Mouse (Mus musculus) natural killer cell, adult 2 months (primary cell): Measurements from ENCODE around the gene Hs1bp3.

Experiments
- DNase-seq, 2 experiments: peaks; one replicate each; pipeline ENCODE4 v3.0.0; 2022; ENCODE audit warnings: low spot score in 2 of 2

Gene Hs1bp3

DNA sequence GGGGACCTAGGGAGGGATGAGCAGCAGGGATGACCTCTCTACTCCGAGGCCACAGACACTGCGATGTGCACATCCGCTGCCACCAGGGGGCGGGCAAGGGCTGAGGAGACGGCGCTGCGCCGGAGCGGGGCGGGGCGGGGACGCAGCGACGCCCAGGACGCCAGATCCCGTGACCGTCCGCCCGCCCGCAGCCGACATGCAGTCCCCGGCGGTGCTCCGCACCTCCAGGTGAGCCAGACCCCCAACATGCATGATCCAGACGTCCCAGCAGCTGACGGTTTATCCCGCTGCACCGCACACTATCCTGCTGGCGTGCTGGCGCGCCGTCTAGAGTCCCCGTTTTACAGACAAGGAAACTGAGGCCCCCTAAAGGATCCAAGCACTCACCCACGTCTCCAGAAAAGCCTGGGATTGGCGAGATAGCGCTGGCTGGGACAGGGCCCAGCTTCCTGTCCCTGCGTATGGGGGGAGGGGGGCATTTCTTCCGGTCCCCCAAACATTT is at the start of gene Hs1bp3:
TSS of gene Hs1bp3 (plus strand) at position 163 of the 502 bp plus-strand sequence.
- peak; percentile 74 to 86 for DNase-seq

DNA sequence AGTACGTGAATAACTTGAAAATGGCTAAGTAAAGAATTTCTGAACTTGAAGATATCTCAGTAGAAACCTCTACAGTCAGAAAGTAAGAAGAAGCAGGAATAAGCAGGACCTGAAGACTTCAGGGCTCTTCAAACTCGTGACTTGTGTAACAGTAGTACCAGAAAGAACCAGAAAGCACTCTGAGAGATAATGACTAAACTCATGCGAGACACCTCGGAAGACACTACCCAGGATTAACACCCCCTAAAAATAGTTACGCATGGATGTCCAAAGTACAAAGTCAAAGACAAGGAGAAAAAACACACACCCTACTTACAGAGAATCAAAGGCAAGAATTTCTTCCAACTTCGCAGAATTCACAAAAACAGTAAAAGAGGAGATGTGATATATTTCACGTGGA is 46.9 kb upstream of the Hs1bp3 start:
- DNase-seq: no peak

DNA sequence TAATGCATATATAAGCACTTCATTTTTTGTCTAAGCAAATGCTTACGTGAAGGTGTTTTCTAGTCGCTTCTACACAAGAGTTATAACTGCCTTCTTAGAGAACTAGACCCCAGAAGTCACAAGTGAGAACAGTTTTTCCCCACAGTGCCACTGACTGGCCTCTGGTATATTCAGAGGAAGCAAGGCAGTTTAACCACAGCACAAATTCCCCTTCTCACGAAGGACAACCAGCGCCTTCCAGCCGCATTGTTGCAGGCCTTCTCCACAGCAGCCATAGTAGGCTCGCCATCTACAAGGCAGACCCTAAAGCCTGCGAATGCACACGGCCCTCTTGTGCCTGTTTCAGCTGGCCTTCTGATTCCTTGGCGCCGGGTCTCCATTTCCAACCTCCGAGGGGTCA is 43.6 kb upstream of the Hs1bp3 start:
- DNase-seq: no peak

DNA sequence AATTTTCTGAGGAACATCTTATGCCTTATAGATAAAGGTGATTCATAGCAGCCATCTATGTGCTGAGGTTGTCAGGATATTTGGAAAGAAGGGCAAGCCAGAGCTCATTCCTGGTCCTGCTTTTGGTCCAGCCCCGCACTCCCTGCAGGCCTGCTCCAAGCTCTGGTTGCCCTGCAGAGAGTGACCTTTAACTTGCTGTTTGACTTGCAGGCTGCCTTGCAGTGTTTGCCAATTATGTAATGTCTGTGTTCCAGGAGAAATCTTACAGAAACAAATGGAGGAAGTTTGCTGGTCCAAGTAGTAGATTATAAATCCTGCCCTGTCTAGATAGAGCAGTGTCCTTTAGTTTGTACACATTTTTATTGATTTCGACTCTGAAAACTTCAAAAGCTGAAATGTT is 41.8 kb upstream of the Hs1bp3 start:
- no peak for DNase-seq

DNA sequence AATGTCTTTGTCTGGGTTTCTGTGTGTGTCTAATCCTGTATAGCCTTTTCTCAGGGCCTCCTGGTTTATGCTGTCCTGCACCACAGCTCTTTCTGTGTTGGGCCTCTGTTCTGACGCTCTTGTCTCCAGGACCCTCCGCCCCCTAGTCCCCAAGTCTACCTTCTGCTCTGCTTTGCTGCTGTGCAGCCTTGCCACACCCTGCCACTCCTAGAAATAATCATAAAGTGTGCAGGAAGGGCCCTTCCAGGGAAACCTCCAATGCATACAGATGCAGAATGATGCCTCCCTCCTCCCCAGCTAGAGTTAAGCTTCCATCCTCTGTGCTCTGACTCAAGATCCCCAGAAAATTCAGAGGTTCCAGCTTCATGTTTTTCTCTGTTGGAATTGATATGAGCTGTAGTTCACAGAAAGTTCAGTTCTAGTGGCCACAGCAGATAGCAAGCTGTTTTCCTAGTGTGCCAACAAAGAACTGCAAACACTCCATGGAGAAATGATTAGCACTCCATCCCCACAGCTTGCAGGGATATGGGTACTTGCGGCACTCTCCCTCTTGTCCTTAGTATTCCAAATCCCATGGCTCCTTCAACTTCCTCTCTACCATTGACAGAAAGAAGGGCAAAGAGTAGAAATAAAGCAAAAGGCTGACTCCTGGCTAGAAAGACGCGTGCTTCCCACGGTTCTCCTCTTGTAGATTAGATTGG is 39.6 kb upstream of the Hs1bp3 start:
- DNase-seq: no peak

DNA sequence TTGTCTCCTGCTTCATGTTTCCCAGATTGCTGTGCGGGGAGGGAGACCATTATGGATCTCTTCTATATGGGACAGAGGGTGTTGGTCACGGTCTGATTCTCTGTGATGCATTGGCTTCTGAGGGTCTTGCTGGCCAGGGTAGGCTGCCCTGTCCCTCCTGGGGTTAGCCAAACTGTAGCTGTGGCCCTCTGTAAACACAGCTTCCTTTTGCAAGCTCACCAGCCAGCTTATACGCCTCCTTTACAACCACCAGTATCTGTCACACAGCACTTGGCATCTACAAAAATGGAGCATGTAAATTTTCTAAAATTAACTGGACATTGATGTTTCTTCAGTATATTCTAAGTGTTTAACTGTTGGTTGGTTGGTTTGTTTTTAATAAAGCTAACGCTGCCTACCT is 37.8 kb upstream of the Hs1bp3 start:
- DNase-seq: no peak

DNA sequence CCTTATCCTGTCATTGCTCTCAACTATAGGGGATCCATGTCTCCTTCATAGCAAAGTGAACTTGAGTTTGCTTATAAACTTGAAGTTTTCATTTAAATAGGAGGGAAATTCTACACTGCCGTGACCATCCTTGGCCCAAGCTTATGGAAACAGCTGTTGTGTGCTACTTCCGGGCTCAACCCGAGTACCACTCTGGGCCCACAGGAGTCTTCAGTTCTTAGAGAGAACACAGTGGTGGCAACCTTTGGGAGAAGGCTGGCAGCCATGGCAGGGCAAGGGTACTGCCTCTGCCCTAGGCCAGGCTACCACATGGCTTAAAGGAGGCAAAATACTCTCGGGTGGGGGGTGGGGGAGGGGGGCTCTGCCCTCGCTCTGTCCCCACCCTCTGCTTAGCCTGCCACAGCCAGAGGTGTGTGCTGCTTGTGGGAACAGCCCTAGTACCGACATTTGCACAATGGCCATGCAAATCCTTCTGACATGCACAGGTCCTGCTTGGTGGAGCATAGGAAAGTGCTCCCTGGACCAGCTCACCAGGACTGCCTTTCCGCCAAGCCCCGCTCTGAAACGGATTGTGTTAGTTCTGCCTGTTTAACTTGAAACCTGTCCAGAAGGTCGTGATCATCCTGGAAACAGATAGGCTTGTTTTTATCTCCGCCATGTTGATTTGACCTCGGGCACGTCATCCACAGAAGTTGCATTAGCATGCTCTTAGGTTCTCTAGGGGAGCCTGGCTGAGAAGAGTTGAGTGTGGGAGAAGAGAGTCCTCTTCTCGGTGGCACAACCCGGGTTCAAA is 31.8 kb upstream of the Hs1bp3 start:
- DNase-seq: no peak

DNA sequence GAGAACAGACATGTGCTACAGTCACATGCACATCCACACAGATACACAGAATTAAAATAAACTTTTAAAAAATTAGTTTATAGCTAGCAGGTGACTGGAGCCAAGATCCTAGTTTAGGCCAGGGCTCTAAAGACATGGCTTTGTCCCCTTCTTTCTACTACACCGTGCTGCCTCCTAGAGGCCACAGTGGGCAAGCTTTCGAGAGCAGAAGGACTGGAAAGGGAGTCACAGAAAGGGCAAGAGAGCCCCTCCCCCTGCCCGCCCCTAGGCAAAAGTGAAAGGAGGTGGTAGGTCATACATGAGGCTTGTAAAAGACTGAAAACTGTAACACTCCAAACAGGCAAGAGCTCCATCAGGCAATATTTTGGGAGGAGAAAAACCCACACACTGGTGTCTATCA is 25.3 kb upstream of the Hs1bp3 start:
- no peak for DNase-seq

DNA sequence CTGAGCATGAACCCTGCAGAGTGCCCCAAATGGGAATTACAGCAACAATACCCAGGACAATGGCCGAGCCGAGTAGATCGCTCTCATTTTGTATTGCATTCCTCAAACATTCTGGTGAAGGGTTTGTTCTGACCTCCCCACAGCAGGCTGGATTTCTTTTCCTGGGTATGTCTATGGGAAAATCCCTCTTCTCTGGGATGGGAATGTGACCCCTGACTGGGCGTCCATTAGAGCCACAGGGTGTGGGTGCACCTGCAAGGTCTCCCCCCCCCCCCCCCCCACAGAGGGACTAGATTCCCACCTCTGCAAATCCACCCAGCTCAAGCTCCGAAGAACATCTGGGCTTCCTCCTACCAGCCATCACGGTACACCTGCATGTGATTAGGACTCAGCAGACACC is 24.1 kb upstream of the Hs1bp3 start:
- no peak for DNase-seq

DNA sequence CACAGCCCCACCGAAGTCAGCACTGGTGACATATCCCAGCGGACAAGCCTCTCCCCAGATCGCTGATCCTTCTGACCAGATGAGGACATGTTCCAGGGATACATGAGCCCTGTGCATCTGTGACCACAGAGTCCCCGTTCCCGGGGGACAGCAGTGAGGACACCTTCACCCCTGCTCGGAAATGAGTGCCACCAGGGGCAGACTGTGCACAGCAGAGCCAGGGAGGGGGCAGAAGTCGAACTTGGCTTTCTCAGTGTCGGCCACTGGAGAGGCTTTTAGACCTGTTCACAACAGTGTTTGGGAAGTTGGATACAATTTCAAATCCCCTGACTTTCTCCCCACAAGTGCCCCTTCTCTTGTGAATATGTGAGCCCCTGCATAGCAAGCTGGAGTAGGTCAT is 23.7 kb upstream of the Hs1bp3 start:
- DNase-seq: no peak

DNA sequence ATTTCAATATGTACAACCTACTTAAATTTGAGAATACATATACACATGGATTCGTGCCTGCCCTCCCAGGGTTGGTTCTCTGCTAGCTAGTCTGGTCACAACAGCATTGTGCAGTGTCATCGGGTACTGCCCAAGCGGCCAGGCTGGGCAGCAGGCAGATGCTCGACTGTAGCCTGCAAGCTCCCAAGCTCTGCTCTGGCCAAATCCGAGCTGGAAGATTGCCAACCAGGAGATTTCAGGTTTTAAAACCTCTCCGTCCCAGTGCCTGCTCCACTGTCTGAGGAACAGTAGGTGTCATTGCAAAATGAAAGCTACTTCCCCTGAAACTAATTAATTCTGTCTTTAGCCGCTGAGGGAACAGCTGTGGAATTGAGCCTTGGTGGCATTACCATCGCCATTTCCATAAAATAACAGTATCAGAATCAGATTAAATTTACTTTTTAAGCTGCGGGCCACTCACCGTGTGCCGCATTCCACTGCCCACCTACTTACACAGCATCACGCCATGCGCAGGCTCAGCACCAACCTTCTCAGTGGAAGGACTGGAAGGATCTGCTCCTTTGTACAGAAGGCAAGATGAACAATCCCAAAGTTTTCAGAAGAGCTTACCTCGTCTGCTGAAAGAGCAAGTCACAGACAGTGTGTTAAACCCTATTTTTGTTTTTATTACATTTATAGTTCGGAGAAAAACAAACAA is 21.9 kb upstream of the Hs1bp3 start:
- DNase-seq: no peak

DNA sequence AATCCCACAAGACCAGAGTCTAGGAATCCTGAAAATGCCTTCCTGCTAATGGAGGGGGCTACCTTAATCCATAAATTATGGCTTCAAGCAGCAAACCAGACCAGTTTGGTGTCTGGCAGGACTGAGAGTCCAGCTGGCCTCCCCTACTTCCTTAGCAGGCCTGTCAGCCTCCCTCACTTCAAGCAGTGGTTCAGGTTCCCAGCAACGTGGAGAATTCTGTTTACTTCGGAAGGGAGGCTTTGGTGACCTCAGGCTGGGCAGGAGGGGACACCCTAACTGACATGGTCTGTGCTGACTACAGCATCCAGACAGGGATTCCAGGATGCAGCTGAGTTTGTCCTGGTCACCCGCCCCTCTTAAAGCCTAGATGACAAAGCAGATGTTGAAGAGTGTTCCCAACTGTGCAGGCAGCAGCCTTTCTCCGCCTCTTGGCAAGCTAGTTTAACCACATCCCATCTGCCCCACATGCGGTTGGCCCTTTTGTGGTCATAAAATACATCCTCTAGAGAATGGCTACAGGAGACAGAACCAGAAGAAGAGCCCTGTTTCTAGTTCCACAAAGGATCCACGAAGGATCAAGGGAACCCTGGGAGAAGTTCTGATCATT is 17.8 kb upstream of the Hs1bp3 start:
- DNase-seq: peak in 1 of 2 experiments; percentile 26

DNA sequence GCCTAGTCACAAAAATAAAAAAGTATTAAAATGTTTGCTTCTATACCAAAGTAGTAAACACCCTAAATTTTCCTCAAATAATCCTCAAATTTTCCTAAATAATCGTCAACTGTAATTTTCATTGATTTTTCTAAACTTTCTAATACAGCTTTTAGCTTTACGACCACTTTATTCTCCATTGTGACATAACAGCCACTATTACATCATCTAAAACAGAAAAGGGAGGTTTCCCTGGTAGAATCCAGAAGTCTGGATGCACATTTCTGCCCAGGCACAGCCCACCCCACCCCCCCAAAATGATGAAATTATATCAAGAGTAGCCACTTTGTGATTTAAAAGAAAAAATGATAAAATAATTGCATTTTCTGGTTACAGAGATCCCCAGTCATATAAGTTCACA is 17.1 kb upstream of the Hs1bp3 start:
- no peak for DNase-seq

DNA sequence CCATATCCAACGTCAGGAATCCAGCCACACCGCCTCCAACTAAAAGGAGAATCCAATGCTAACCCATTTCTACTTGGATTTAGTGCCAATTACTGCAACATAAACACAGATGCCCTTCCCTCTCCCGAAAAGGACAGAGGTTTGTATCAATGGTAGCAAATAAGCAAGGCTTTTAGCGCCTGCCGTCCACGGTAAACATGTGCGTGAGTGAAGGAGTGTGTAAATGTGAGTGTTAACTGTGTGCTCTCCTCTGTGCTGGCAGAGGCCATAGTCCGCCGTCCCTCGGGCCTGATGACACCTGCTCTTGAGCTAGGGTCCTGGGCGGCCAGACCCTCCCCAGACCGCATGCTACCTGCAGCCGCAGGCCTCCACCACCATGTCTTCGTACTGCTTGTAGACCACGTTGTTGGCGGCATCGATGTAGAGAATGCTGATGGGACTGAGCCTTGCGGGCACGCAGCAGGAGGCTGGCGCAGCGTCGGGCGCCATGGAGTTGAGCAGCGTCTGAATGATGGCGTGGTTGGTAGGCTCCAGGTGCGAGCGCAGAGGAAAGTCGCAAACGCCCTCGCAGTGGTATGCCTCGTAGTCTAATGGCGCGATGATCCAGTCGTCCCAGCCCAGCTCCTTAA is 15.5 kb upstream of the Hs1bp3 start:
- no peak for DNase-seq

DNA sequence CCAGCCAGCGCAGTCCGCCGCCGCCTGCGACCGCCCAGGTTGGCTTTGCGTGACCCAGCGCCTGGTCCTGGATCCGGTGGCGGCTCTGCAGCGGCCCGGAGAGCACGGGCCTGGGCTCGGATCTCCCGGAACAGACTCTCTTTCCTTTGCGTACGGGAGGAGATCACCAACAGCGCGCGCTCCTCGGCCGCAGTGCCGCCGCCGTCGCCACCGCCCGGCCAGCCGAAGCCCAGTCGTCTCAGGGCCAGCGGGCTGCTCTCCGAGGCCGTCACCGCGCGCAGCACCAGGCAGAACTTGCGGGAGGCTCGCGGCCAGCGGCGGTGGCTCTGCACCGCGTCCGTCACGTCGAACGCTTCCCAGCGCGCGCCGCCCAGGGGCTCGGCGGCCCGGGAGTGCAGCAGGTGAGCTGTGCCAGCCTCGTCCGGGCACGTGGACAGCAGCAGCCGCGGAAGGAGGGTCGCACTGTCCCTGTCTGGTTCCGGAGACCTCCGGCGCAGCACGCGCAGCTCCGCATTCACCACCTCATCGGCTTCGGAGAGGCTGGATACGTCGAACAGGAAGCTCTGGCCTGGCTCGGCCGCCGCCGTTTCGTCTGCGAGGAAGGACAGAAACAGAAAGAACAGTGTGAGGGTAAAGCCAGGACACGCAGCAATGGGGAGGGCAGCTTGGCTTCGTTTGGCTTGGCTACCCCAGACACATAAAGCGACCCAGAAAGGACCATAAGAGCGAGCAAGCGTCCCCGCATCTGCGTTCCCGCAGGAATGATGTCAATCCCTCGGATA is 14.7 kb upstream of the Hs1bp3 start:
- DNase-seq: no peak

DNA sequence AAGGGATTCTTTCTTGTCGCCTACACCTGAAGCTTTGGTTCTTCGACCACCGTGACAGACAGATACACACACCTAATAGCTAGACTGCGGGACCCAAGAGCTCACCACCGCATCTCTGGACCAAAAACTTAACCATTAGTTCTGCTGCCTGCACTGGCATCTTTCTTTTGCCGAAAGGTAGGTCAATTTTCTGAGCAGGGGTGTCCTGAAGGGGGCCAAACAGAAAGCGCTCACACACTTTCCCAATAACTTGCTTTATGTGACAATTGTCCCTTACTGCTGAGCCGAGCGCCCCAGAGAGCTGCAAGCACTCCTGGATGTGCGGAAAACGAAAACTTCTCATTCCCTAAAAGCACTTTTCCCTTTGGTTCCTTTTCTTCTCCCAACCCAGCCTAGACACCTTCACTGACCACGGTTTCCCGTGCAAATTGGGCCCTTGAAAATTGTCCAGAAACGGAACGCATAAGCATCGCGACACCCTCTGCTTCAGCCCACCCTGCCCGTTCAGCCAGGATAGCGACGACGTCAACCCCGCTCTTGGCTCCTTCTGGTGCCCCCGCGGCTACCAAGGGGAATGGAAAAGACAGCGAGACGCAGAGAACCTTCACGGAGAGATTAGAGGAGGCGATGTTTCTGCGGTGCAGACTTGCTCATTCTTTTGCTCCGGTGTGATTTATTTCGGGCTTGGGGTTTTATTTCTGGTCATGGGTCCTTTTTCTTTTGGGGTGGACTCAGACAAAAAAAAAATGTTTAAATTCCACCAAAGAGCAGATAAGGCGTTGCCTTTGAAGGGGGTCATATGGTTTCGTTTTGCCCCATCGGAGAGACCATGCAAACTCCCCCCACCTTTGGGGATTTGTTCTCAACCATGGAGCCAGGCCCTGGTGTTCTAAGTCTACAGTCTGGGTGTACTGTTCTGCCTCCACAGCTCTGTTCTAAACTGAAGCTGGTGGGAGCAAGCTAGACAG is 13.8 kb upstream of the Hs1bp3 start:
- no peak for DNase-seq

DNA sequence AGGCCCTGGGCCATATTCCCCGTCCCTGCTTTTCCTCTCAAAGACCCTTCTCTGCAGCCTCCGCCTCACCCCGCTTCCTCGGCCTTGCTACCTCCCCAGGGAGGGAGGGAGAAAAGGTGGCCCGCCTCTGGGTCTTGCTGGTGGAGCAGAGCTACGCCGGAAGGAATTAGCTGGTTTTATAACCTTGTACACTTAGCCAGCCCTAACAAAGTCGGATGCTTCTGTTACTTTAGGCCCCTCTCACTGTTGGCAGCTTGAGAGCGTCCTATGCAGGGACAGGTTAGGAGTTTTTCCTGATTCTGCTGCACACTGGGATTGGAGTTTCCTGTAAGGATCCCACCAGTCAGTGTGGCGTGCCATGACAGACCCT is 13.1 kb upstream of the Hs1bp3 start:
- DNase-seq: no peak

DNA sequence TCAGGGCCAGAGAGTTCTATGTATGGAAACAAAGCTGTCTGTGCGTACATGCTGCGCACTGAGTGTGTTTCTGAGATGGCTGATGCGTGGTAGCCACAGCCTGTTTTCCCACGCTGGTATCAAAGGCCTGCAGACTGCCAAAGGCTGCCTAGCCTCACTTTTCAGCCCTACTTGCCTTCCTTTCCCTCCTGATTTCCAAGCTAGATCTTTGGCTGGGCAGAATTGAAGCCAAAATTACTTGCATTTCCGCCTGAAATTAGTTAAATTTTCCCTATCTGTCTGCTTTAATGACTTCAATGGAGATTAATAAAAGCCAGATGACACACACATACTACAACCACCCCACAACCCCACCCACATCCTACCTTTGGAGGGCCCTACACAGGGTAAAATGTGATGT is 12.7 kb upstream of the Hs1bp3 start:
- no peak for DNase-seq

DNA sequence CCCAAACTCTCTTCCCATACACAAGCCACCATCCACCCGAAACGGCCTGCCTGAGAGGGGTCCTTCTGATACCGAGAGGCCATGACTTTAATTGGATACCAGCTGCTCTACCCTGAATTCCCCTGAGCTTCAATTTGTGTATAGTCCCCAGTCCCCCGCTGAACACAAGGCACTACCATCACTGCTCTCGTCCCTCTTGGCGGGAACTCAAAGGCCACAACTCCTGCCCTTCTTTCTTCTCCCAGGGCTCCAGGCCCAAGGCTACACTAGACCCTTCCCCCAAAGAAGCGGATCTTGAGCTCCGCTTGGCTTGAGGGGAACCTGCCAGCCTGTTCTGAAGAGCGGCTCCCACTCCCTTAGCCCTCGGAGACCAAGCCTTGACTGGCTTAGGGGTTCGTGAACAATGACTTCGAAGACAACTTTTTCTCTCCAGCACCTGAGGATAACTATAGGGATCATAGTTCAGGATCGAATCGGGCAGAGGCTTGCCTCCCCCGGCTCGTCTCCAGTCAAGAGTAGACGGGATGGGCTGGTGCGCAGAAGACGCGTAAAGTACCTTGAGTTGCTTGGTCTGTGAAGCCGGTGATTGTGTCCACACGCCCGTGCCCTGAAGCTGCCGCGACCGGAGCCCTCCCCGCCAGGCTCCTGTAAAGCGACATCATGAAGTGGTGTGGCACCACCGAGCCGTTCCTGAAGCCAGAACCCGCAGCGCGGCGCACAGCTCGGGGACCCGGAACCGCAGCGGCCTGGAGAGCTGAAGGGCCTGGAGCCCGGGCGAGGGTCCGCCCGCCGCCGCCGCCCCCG is 12.0 kb upstream of the Hs1bp3 start:
- no peak for DNase-seq
